Mouse (Mus musculus): ENCODE data around the gene Xxylt1.

Gene Xxylt1

DNA sequence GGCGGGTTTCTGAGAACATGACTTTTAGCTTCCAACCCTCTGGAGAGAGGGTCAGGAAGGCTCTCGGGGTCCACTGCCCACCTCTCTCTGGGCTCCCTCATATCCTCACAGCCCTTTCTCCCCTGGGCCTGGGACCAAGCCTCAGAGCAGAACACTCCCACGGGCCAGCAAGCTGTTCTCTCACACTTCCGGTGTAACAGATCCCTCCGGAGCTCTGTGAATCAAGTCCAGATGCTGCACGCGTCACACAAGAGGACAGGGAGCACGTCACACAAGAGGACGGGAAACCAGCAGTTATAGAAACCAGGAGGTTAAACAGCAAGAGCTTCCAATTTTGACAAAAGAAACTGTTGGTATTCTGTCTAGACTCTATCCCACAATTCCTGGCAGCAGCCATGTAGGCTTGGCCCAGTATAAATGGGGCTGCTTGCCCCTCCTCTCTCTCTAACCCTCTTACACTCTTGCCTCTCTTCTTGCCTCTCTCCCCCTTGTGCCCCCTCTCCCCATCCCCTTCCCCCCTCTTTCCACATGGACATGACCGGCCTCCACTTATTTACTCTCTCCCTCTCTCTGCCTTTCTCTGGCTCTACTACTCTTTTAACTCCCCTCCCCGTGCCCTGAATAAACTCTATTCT lies 19.9 kb downstream of the Xxylt1 start:
- DNase-seq (ENCODE audit: low spot score in 2 of 2): no peak

DNA sequence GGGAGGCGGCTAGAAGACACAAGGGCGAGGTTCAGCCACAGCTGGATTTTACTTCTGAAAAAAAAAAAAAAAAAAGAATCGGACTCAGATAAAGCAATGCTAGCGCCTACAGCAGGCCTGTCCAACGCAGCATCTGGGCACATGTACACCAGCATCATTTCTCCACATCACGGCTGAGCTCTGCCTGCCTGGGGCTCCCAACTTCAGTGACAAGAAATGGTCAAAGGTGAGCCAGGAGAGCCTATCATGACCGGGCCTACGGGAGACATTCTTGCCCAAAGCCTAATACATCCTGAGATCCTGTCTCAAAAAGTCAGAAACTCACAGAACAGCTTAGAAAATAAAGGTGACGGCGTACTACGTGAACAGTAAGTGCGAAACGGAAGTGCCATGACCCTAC lies 20.5 kb downstream of the Xxylt1 start:
- DNase-seq (ENCODE audit: low spot score in 2 of 2): no peak

DNA sequence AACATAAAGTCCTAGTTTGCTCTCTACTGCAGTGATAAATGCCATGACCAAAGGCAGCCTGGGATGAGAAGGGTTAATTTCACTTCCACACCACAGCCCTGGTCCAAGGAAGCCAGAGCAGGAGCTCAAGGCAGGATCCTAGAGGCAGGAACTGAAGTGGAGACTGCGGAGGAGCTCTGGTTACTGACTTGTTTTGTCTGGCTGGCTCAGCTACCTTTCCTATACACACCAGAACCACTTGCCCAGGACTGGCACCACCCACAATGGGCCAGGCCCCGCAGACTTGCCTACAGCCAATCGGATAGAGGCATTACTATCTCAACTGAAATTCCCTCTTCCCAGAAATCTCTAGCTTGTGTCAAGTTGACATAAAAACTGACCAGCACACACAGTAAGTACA lies 21.0 kb downstream of the Xxylt1 start:
- DNase-seq (ENCODE audit: low spot score in 2 of 2): no peak

DNA sequence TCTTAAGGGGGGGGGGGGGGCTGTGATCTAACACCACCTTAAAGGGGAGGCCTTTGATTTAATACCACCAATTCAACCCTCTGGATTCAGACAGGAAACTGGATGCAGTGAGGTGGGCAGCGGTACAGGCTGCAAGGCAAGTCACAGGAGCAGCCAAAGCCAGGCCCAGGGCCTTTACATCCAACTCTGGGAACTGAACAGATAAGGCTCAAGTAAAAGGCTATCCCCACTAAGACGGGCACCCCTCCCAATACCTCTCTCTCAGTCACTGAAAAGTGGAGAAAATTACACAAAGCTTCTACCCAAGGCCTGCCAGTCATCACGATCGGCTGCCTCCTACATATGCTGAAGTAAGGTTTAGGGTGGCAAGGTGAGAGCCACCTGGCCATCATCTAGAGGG lies 21.5 kb downstream of the Xxylt1 start:
- no peak for DNase-seq (ENCODE audit: low spot score in 2 of 2)

DNA sequence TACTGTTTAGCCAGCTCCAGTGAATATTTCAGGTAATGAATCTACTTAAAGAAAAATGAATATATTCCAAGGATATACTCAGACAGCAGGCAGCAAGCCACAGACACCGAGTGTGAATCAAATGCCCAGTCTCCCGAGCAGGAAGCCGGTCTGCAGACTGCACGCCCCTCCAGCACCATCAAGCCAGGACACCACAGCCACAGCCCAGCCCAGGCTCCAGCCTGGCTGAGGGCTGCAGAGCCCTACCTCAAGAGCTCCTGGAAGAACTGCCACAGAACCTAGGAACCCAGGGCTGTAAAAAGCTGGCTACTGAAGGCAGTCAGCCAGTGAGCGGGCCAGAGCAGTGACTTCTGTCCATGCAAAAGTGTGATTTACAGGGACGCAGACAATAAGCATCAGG lies 28.4 kb downstream of the Xxylt1 start:
- DNase-seq (ENCODE audit: low spot score in 2 of 2): no peak

- DNase-seq (ENCODE audit: low spot score in 2 of 2): no peak
Measured at GRCm38 (mm10) chr16:31052177-31052726, 29.0 kb downstream of the Xxylt1 start.

- DNase-seq (ENCODE audit: low spot score in 2 of 2): no peak
Measured at GRCm38 (mm10) chr16:31050701-31051100, 30.5 kb downstream of the Xxylt1 start.

DNA sequence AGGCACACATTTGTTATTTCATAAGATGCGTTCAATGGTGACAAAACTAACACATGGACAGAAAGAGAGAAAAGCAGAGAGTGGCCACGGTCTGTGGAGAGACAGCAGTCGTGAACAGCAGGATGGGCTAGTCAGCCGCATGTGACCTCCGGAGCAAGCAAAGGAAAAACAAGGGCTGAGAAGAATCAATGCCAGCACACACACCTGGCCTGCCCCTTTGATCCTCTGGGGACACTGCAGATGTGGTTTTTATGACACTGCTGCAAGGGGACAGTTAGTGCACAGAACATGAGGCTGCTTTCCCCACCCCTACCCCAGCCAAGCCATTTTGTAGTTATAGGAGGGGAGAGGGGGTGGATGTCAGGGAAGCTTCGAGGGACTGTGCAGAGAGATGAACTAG lies 33.0 kb downstream of the Xxylt1 start:
- DNase-seq (ENCODE audit: low spot score in 2 of 2): no peak

DNA sequence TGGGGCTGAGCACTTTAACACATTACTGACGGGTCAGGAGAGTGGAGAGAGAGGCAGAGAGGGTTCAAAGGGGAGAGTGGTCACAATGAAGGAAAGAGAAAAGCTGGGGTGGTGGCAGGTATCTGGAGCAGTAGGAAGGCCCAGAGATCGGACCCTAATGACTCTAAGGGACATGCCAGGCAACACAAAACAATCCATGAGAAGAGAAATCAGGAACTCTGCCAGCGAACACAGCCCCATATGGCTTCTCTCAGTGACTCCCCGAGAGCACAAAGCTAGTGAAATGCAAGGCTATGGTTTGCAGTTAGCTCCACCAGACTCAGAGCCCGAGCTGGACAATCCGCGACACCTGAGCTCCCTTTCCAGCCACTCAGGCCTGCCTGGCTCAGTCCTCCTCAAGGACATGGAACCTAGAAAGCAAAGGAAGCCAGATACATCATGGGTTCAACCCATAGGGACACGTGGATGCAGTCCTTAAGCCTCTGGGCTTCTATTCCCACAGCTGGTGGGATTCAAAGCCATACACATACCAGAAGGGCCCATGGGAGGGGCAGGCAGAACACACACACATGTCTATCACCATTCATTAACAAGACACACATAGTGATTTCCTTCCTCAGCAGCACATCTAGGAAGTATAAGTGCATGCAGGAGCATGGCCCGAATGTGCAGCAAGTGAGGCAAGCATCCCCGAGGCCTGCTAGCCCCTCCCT lies 33.9 kb downstream of the Xxylt1 start:
- DNase-seq (ENCODE audit: low spot score in 2 of 2): no peak

GRCm38 (mm10) chr16:31046217-31046659 lies 35.0 kb downstream of the Xxylt1 start:
- DNase-seq (ENCODE audit: low spot score in 2 of 2): no peak

DNA sequence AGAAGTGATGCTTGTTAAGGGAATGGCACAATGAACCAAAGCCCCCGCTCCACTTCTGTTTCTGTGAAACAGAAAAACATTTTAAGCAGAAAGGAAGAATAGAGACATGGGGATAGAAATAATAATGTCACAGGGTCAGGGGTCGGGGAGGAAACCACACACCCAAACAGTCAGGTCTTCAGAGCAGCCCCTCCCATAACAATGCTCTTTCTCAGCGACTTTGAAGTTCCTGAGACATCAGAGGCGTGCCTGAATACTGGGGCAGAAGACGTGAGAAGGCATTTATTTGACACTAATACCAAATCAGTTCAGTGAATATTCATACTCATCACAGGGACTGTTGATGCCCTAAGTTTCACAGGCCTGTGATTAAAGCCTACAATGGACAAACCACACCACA lies 36.0 kb downstream of the Xxylt1 start:
- DNase-seq (ENCODE audit: low spot score in 2 of 2): no peak

- no peak for DNase-seq (ENCODE audit: low spot score in 2 of 2)
Measured at GRCm38 (mm10) chr16:31043136-31043535, 38.1 kb downstream of the Xxylt1 start.

GRCm38 (mm10) chr16:31041566-31041965 lies 39.7 kb downstream of the Xxylt1 start:
- no peak for DNase-seq (ENCODE audit: low spot score in 2 of 2)

- DNase-seq (ENCODE audit: low spot score in 2 of 2): no peak
Measured at GRCm38 (mm10) chr16:31039803-31040459, 41.3 kb downstream of the Xxylt1 start.

DNA sequence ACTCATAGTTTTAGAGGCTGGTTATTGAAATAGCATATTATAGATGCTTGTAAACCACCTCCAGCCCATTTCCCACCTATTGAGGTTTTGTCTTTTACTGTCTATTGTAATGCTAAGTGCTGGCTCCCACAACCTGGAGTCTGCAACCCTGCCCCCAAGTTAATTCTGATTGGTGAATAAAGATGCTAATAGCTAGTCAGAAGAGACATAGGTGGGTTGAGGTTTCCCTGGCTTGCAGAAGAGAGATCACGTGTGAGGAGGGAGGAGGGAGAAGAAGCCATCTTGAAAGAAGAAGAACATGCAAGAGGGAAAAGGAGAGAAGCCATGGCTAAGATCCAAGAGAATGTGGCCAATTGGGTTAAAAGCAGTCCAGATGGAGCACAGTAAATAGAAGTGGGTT lies 43.8 kb downstream of the Xxylt1 start:
- no peak for DNase-seq (ENCODE audit: low spot score in 2 of 2)

- DNase-seq (ENCODE audit: low spot score in 2 of 2): no peak
Measured at GRCm38 (mm10) chr16:31035651-31036245, 45.5 kb downstream of the Xxylt1 start.

DNA sequence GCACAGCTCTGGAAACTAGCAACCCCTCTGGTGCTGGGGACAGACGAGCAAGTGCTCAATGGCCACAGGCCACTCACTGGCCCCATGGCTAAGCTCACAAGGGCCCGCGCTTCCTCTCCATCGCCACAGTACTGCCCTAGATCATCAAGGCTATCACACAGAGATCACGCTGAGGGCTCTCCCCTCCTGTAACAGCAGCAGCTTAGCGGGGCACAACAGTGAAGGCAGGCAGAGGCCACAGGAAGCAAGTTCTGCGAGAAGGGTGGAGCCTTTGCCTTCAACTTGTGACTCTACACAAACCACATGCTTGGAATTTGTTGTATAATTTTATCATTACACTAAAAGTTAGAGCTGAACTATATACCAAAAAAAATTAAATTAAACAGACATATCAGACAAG lies 46.0 kb downstream of the Xxylt1 start:
- DNase-seq (ENCODE audit: low spot score in 2 of 2): no peak

DNA sequence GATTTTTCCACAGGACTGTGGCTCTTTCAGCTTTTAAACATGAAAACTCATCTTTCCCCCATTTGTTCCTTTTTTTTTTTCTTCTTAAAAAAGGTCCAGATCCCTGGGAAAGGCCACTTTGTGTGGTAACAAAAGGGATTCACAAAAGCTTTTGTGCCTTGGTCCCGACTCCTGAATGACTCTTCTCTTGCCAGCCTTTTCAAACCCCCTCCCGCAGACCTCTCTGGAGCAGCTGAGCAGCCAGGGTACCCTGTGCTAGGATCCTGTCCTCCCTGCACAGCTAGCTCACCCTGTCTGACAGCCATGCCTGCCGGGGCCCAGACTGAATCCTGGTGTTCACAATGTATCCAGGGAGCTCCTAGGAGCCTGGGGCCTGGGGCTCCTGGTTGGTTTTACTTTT lies 47.2 kb downstream of the Xxylt1 start:
- DNase-seq (ENCODE audit: low spot score in 2 of 2): no peak

DNA sequence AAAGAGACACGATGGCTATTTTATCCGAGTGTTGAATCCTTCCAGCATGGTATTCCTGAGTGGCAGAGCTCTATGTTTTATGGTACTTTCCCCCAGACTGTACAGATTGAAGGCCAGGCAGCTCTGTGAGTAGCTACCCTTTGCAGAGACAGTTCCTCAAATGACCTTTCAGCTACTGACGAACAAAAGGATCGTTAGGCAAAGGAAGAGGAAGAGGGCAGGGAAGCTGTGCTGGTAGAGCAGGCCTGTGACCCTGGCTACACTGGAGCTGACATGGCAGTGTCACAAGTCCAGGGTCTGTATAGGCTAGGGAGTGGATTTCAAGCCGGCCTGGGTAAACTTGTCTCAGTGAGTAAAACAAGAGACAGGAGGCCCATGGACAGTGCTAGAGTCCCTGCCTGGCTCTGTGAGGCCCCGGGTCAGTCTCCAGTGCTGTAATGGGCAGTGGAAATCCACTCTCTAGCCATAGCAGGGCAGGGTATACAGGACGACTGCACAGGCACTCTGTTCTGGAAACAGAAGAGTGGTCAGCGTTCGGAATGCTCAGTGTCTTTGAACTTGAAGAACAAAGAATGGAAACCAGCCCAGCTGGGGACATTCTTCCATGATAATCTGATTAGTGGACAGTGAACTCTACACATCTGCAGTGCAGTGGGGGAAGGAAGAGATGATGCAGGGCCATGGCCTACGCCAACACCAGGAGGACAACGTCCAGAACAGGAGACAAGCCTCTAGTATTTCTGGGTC lies 51.3 kb downstream of the Xxylt1 start:
- no peak for DNase-seq (ENCODE audit: low spot score in 2 of 2)

DNA sequence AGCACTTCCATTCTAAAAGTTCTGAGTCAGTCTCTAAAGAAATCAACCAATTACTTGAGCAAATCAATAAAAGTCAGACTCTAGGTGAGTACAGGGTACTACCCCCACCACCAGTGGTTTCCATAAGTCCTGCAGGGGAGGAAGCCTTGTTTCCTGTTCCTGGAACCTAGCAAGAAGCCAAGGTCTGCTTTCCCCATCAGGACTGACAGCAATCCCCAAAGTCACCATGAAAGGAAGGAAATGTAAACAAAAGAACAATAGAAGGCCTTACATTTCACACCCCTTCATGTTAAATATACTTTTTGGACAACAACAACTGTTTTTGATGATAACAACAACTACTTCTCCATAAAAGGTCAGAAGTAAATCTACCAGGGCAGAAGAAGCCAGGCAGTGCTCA lies 53.6 kb downstream of the Xxylt1 start:
- DNase-seq (ENCODE audit: low spot score in 2 of 2): no peak

GRCm38 (mm10) chr16:31025516-31025915 lies 55.7 kb downstream of the Xxylt1 start:
- DNase-seq (ENCODE audit: low spot score in 2 of 2): no peak

DNA sequence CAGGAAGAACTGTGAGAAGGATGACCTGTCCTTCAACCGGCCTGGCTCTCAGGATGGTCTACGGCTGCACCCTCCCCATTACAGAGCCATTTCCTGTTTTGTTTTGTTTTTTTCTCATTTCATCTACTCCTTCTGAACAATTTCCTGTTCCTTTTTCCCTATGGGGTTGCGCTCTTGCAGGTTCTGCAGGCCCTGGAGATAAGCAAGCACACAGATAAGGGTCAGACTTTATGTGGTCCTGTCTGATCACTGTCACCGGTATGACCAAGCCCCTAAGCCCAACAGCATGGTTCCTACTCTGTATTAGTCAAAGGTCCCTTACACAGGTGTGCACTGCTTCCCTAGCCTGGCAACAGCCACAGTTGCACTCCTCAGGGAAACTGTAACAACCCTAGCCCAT lies 56.2 kb downstream of the Xxylt1 start:
- DNase-seq (ENCODE audit: low spot score in 2 of 2): no peak

Measured in frontal cortex, postnatal 10 days (tissue).